Mouse (Mus musculus): Measurements from ENCODE around the gene OR5BS1P. TPM values are rescaled to one million over a fixed set of nuclear protein-coding genes. Genes with fewer than 3 reads are reported as not detected.

OR5BS1P gene
- polyA plus RNA-seq, 1 experiment = not detected

DNA sequence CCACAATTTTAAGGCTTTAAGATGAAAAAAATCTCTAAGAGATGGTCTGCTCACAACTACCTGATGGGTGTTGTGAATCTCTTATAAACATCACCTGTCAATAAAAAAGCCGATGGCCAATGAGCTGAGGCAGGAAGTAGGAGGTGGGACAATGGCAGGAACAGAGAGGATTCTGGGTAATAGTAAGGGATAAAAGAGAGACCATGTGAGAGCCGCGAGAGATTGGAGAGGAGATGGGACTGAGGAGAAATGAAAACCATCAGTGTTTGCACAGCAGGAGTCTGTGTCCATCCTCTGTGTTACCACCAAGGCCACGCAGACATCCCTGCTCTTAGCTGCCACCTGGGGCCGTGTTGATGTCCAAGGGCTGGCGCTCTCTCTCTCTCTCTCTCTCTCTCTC is 37.6 kb downstream of the OR5BS1P start:
- H3K79me2 ChIP-seq (ENCODE audit: control insufficient read depth, insufficient read depth) = no peaks in the 10 kb centered on the region
- no peak overlapping the region for H3ac ChIP-seq (ENCODE audit: control insufficient read depth, insufficient read length, low read depth)
- H3K4me3 ChIP-seq (ENCODE audit: insufficient read depth, poor library complexity, severe bottlenecking) = no peak overlapping the region
- no peaks in the 10 kb centered on the region for H3K36me3 ChIP-seq (ENCODE audit: control insufficient read depth, insufficient read depth)
- no peak for TF ChIP-seq MAX (IDR thresholded peaks at IDR 0.05)
- TF ChIP-seq USF1 (IDR thresholded peaks at IDR 0.05; ENCODE audit: low read depth) = no peak
- TF ChIP-seq FOSL1 (IDR thresholded peaks at IDR 0.05; ENCODE audit: insufficient read depth, low read length, poor library complexity, severe bottlenecking) = no peak
- no peak for TF ChIP-seq CEBPB (IDR thresholded peaks at IDR 0.05; ENCODE audit: low read depth)
- no peak for TF ChIP-seq MYOG (IDR thresholded peaks at IDR 0.05; ENCODE audit: control insufficient read depth, extremely low read depth, insufficient read length)
- no peak for TF ChIP-seq MYOD1 (IDR thresholded peaks at IDR 0.05; ENCODE audit: control insufficient read depth, insufficient read length, low read depth)
- no peak for TF ChIP-seq CTCF (IDR thresholded peaks at IDR 0.05; ENCODE audit: control insufficient read depth, insufficient read depth, insufficient read length)
- H3K79me3 ChIP-seq (ENCODE audit: low read depth) = no peaks in the 10 kb centered on the region
- H3K27me3 ChIP-seq (ENCODE audit: control insufficient read depth, insufficient read depth, insufficient read length) = no peaks in the 10 kb centered on the region

GRCm38 (mm10) chr15:98509387-98509786 is 39.7 kb downstream of the OR5BS1P start:
- TF ChIP-seq MAX (IDR thresholded peaks at IDR 0.05) (no peak), USF1 (IDR thresholded peaks at IDR 0.05; ENCODE audit: low read depth) (peak; percentile 5), CEBPB (IDR thresholded peaks at IDR 0.05; ENCODE audit: low read depth) (no peak), MYOD1 (IDR thresholded peaks at IDR 0.05; ENCODE audit: control insufficient read depth, insufficient read length, low read depth) (no peak), MYOG (IDR thresholded peaks at IDR 0.05; ENCODE audit: control insufficient read depth, extremely low read depth, insufficient read length) (no peak), CTCF (IDR thresholded peaks at IDR 0.05; ENCODE audit: control insufficient read depth, insufficient read depth, insufficient read length) (no peak)
- Histone ChIP-seq H3ac (ENCODE audit: control insufficient read depth, insufficient read length, low read depth) (no peak overlapping the region), H3K36me3 (ENCODE audit: control insufficient read depth, insufficient read depth) (no peaks in the 10 kb centered on the region)

GRCm38 (mm10) chr15:98510438-98511385 is 41.0 kb downstream of the OR5BS1P start:
- Histone ChIP-seq H3K79me2 (ENCODE audit: control insufficient read depth, insufficient read depth) (no peaks in the 10 kb centered on the region), H3K36me3 (ENCODE audit: control insufficient read depth, insufficient read depth) (peaks cover under 1% of the 10 kb centered on the region), H3K79me3 (ENCODE audit: low read depth) (no peaks in the 10 kb centered on the region), H3ac (ENCODE audit: control insufficient read depth, insufficient read length, low read depth) (no peak overlapping the region), H3K4me3 (ENCODE audit: insufficient read depth, poor library complexity, severe bottlenecking) (no peak overlapping the region), H3K27me3 (ENCODE audit: control insufficient read depth, insufficient read depth, insufficient read length) (no peaks in the 10 kb centered on the region)
- TF ChIP-seq MAX (IDR thresholded peaks at IDR 0.05) (no peak), MYOG (IDR thresholded peaks at IDR 0.05; ENCODE audit: control insufficient read depth, extremely low read depth, insufficient read length) (no peak), CTCF (IDR thresholded peaks at IDR 0.05; ENCODE audit: control insufficient read depth, insufficient read depth, insufficient read length) (peak; percentile 84), CEBPB (IDR thresholded peaks at IDR 0.05; ENCODE audit: low read depth) (no peak), USF1 (IDR thresholded peaks at IDR 0.05; ENCODE audit: low read depth) (no peak), MYOD1 (IDR thresholded peaks at IDR 0.05; ENCODE audit: control insufficient read depth, insufficient read length, low read depth) (no peak), FOSL1 (IDR thresholded peaks at IDR 0.05; ENCODE audit: insufficient read depth, low read length, poor library complexity, severe bottlenecking) (no peak)

More at GRCm38 (mm10) chr15:98509387-98509786, 39.7 kb downstream of the OR5BS1P start:
- Histone ChIP-seq H3K79me2 (ENCODE audit: control insufficient read depth, insufficient read depth) (no peaks in the 10 kb centered on the region), H3K27me3 (ENCODE audit: control insufficient read depth, insufficient read depth, insufficient read length) (no peaks in the 10 kb centered on the region), H3K4me3 (ENCODE audit: insufficient read depth, poor library complexity, severe bottlenecking) (no peak overlapping the region), H3K79me3 (ENCODE audit: low read depth) (no peaks in the 10 kb centered on the region)

- no peak overlapping the region for H3K4me3 ChIP-seq (ENCODE audit: insufficient read depth, poor library complexity, severe bottlenecking)
- no peaks in the 10 kb centered on the region for H3K79me2 ChIP-seq (ENCODE audit: control insufficient read depth, insufficient read depth)
- H3ac ChIP-seq (ENCODE audit: control insufficient read depth, insufficient read length, low read depth) = no peak overlapping the region
- no peaks in the 10 kb centered on the region for H3K27me3 ChIP-seq (ENCODE audit: control insufficient read depth, insufficient read depth, insufficient read length)
- peaks cover 8% of the 10 kb centered on the region for H3K36me3 ChIP-seq (ENCODE audit: control insufficient read depth, insufficient read depth)
- no peak for TF ChIP-seq CEBPB (IDR thresholded peaks at IDR 0.05; ENCODE audit: low read depth)
- TF ChIP-seq CTCF (IDR thresholded peaks at IDR 0.05; ENCODE audit: control insufficient read depth, insufficient read depth, insufficient read length) = no peak
- TF ChIP-seq FOSL1 (IDR thresholded peaks at IDR 0.05; ENCODE audit: insufficient read depth, low read length, poor library complexity, severe bottlenecking) = no peak
- no peaks in the 10 kb centered on the region for H3K79me3 ChIP-seq (ENCODE audit: low read depth)
Measured at GRCm38 (mm10) chr15:98511386-98511928, 41.8 kb downstream of the OR5BS1P start.

GRCm38 (mm10) chr15:98512232-98512631 is 42.5 kb downstream of the OR5BS1P start:
- Histone ChIP-seq H3K79me3 (ENCODE audit: low read depth) (no peaks in the 10 kb centered on the region), H3K27me3 (ENCODE audit: control insufficient read depth, insufficient read depth, insufficient read length) (no peaks in the 10 kb centered on the region), H3ac (ENCODE audit: control insufficient read depth, insufficient read length, low read depth) (no peak overlapping the region), H3K4me3 (ENCODE audit: insufficient read depth, poor library complexity, severe bottlenecking) (no peak overlapping the region), H3K36me3 (ENCODE audit: control insufficient read depth, insufficient read depth) (peaks cover 16% of the 10 kb centered on the region), H3K79me2 (ENCODE audit: control insufficient read depth, insufficient read depth) (no peaks in the 10 kb centered on the region)
- TF ChIP-seq CTCF (IDR thresholded peaks at IDR 0.05; ENCODE audit: control insufficient read depth, insufficient read depth, insufficient read length) (no peak), USF1 (IDR thresholded peaks at IDR 0.05; ENCODE audit: low read depth) (no peak), MAX (IDR thresholded peaks at IDR 0.05) (no peak), CEBPB (IDR thresholded peaks at IDR 0.05; ENCODE audit: low read depth) (no peak), FOSL1 (IDR thresholded peaks at IDR 0.05; ENCODE audit: insufficient read depth, low read length, poor library complexity, severe bottlenecking) (no peak), MYOG (IDR thresholded peaks at IDR 0.05; ENCODE audit: control insufficient read depth, extremely low read depth, insufficient read length) (no peak), MYOD1 (IDR thresholded peaks at IDR 0.05; ENCODE audit: control insufficient read depth, insufficient read length, low read depth) (no peak)

Data from C2C12 (cell line).